In genomic region chr7:67217025-67217424, GRCm38 (mm10) we compare ENCODE assay signal across 9 mouse cellular contexts. TPM values are rescaled to one million over a fixed set of nuclear protein-coding genes. Genes with fewer than 3 reads are reported as not detected.
DNase-seq lines count a peak whose midpoint lies in the region; ATAC-seq lines count a peak whose summit lies in the region.
"Had no signal": no experiment of that assay in that cellular context is flagged by ENCODE, and none has a peak within 500 bp of the region (broad histone marks: within the 10 kb centered on the region; RNA-seq: fewer than 3 reads in every experiment).

No protein-coding gene starts in this region.

- 74% methylated on average over 3 of the region's 3 CpGs for WGBS in forebrain, embryonic 14.5 days
- WGBS in forebrain, embryonic 15.5 days: 74% methylated on average over 3 of the region's 3 CpGs

- no peak; the same call in 1 of the 2 replicates for ATAC-seq in forebrain, embryonic 14.5 days
- ATAC-seq in forebrain, embryonic 15.5 days (replicated peaks): no peak

- H3K36me3 ChIP-seq in forebrain, embryonic 14.5 days (ENCODE audit: control insufficient read depth, insufficient read depth, low read length): no peaks in the 10 kb centered on the region
- no peaks in the 10 kb centered on the region for H3K36me3 ChIP-seq in forebrain, embryonic 15.5 days
- H3K36me3 ChIP-seq: limb, embryonic 13.5 days had no signal

- no peak overlapping the region for H3K4me2 ChIP-seq in forebrain, embryonic 14.5 days (ENCODE audit: low read length)
- no peak overlapping the region for H3K4me2 ChIP-seq in forebrain, embryonic 15.5 days (replicated peaks)
- H3K4me2 ChIP-seq: limb, embryonic 13.5 days had no signal

- peaks cover 2% of the 10 kb centered on the region for H3K4me1 ChIP-seq in forebrain, embryonic 14.5 days (ENCODE audit: control insufficient read depth, insufficient read depth, low read length)
- H3K4me1 ChIP-seq in forebrain, embryonic 15.5 days: 0 out of 2 replicates have a peak, but pooled peaks cover 3% of the 10 kb centered on the region

- H3K9ac ChIP-seq in forebrain, embryonic 14.5 days (ENCODE audit: low read length): no peak overlapping the region
- H3K9ac ChIP-seq in forebrain, embryonic 15.5 days (replicated peaks): no peak overlapping the region
- H3K9ac ChIP-seq: limb, embryonic 13.5 days had no signal

- H3K9me3 ChIP-seq in forebrain, embryonic 14.5 days (replicated peaks; ENCODE audit: control insufficient read depth, low read length): no peaks in the 10 kb centered on the region
- no peaks in the 10 kb centered on the region for H3K9me3 ChIP-seq in forebrain, embryonic 15.5 days
- H3K9me3 ChIP-seq: limb, embryonic 13.5 days had no signal

- H3K27ac ChIP-seq in forebrain, embryonic 14.5 days (ENCODE audit: low read depth, low read length): no peak overlapping the region
- no peak overlapping the region for H3K27ac ChIP-seq in forebrain, embryonic 15.5 days (replicated peaks)
- H3K27ac ChIP-seq: limb, embryonic 13.5 days had no signal

- H3K27me3 ChIP-seq in forebrain, embryonic 14.5 days (replicated peaks; ENCODE audit: control insufficient read depth, insufficient read depth, low read length): no peaks in the 10 kb centered on the region
- H3K27me3 ChIP-seq in forebrain, embryonic 15.5 days: no peaks in the 10 kb centered on the region
- H3K27me3 ChIP-seq: limb, embryonic 13.5 days had no signal

- peak; percentile 26 for DNase-seq in forebrain, embryonic 14.5 days (ENCODE audit: low spot score)
- peak; percentile 44 for DNase-seq in right cerebral cortex, postnatal 25 days
- no peak for DNase-seq in right cerebral cortex, postnatal 36 days (ENCODE audit: low spot score in 2 of 2)
- DNase-seq in embryo, embryonic 10 days (ENCODE audit: low spot score): peak; percentile 64
- peak; percentile 59 for DNase-seq in kidney, postnatal 14 days
- DNase-seq in mesoderm, embryonic 11.5 days (ENCODE audit: low read depth, low spot score): peak; percentile 64
- peak; percentile 71 for DNase-seq in thymus, postnatal 0 days (ENCODE audit: low spot score)

- H3K4me3 ChIP-seq in forebrain, embryonic 14.5 days (ENCODE audit: low read depth, low read length): no peak overlapping the region
- H3K4me3 ChIP-seq in forebrain, embryonic 15.5 days: no peak overlapping the region
- H3K4me3 ChIP-seq: limb, embryonic 13.5 days had no signal

RNA-seq across cellular contexts. Expression of gene Lysmd4, which starts 5.3 kb away (rescaled TPM):
- 26.6 and 26.9 TPM in 2 replicates for polyA plus RNA-seq in forebrain, embryonic 14.5 days (2014; fragmentation: Nextera tagmentation; extraction: Ambion mirVana)
- polyA plus RNA-seq in forebrain, embryonic 15.5 days (2015; fragmentation: Nextera tagmentation; extraction: Ambion mirVana): 34.8 and 36.1 TPM in 2 replicates
- polyA plus RNA-seq in thymus, postnatal 0 days (2015; fragmentation: Nextera tagmentation; extraction: Ambion mirVana): 5.7 and 6.1 TPM in 2 replicates

Comparison
In these comparisons a context has a peak if more than half of its experiments do, and no peak if none do; other contexts are left out.
1. DNase-seq: peak in forebrain, embryonic 14.5 days (single experiment), right cerebral cortex, postnatal 25 days (single experiment), embryo, embryonic 10 days (single experiment), kidney, postnatal 14 days (single experiment), mesoderm, embryonic 11.5 days (single experiment) and thymus, postnatal 0 days (single experiment); none in right cerebral cortex, postnatal 36 days (0 of 2).